Mouse (Mus musculus) midbrain, embryonic 12.5 days (tissue): ENCODE results near the gene Umad1. TPM values are rescaled to one million over a fixed set of nuclear protein-coding genes. Genes with fewer than 3 reads are reported as not detected.

Experiments used
- polyA plus RNA-seq: library from polyadenylated mRNA; unstranded; fragments of >200 nt; fragmentation: Nextera tagmentation; extraction: Ambion mirVana; gene quantifications from 2 replicates; pipeline ENCODE4 v1.2.1, GENCODE M21; 2016

Gene Umad1
- polyA plus RNA-seq, 1 experiment from 2014 or later = 29.7 TPM

Other genes with a start within 250 kb of the Umad1 start
- gene Col28a1, start 66.7 kb upstream of the Umad1 start, polyA plus RNA-seq = 0.08 TPM in 1 of 2 replicates, not detected in the other
- gene Mios, start 50.1 kb upstream of the Umad1 start, polyA plus RNA-seq = 27.6 and 29.0 TPM in 2 replicates
- 149 and 155 TPM in 2 replicates for gene Rpa3, start 115 bp upstream of the Umad1 start, polyA plus RNA-seq
- gene Gm45062, start 162 bp downstream of the Umad1 start, polyA plus RNA-seq = 15.8 and 20.5 TPM in 2 replicates